Mouse (Mus musculus): ENCODE measurements around the gene Hmgb2. TPM values are rescaled to one million over a fixed set of nuclear protein-coding genes. Genes with fewer than 3 reads are reported as not detected.

Gene Hmgb2
- 328 and 348 TPM in 2 replicates for polyA plus RNA-seq (2011; ENCODE audit: insufficient read depth, insufficient read length, low replicate concordance, missing spikeins)

- peaks cover 3% of the 10 kb centered on the region; the same call in 1 of the 2 replicates for H3K4me1 ChIP-seq (ENCODE audit: control insufficient read depth, insufficient read depth, low read length)
- WGBS = under 1% methylated on average over 63 of the region's 63 CpGs
- TF ChIP-seq CTCF (IDR thresholded peaks at IDR 0.05; ENCODE audit: control insufficient read depth, insufficient read depth, low read length) (no peak), POLR2A (IDR thresholded peaks at IDR 0.05; ENCODE audit: borderline replicate concordance, control insufficient read depth, low read depth, low read length) (peak; percentile 95)
- peak within 1 kb of the TSS; percentile 100 for H3K27ac ChIP-seq (ENCODE audit: control insufficient read depth, insufficient read depth, low read depth, low read length, poor library complexity)
- H3K4me3 ChIP-seq (replicated peaks; ENCODE audit: control insufficient read depth, low read depth, low read length) = peak within 1 kb of the TSS; percentile 85
Measured at GRCm38 (mm10) chr8:57511316-57512118, at the start of gene Hmgb2. Gene Hmgb2, plus strand, starts transcription at chr8:57511907.

GRCm38 (mm10) chr8:57462839-57463238 lies 48.9 kb upstream of the Hmgb2 start:
- TF ChIP-seq POLR2A (IDR thresholded peaks at IDR 0.05; ENCODE audit: borderline replicate concordance, control insufficient read depth, low read depth, low read length) (no peak), CTCF (IDR thresholded peaks at IDR 0.05; ENCODE audit: control insufficient read depth, insufficient read depth, low read length) (no peak)
- H3K4me3 ChIP-seq (replicated peaks; ENCODE audit: control insufficient read depth, low read depth, low read length) = no peak overlapping the region
- H3K27ac ChIP-seq (ENCODE audit: control insufficient read depth, insufficient read depth, low read depth, low read length, poor library complexity) = no peak overlapping the region
- 2% methylated on average over 1 of the region's 1 CpGs for WGBS
- no peaks in the 10 kb centered on the region; the same call in 1 of the 2 replicates for H3K4me1 ChIP-seq (ENCODE audit: control insufficient read depth, insufficient read depth, low read length)

- 66% methylated on average over 3 of the region's 3 CpGs for WGBS
- Histone ChIP-seq H3K27ac (ENCODE audit: control insufficient read depth, insufficient read depth, low read depth, low read length, poor library complexity) (no peak overlapping the region), H3K4me3 (replicated peaks; ENCODE audit: control insufficient read depth, low read depth, low read length) (no peak overlapping the region), H3K4me1 (ENCODE audit: control insufficient read depth, insufficient read depth, low read length) (no peaks in the 10 kb centered on the region; the same call in 1 of the 2 replicates)
- no peak for TF ChIP-seq POLR2A (IDR thresholded peaks at IDR 0.05; ENCODE audit: borderline replicate concordance, control insufficient read depth, low read depth, low read length)
- no peak for TF ChIP-seq CTCF (IDR thresholded peaks at IDR 0.05; ENCODE audit: control insufficient read depth, insufficient read depth, low read length)
Measured at GRCm38 (mm10) chr8:57463757-57464156, 48.0 kb upstream of the Hmgb2 start.

GRCm38 (mm10) chr8:57468624-57469023 lies 43.1 kb upstream of the Hmgb2 start:
- H3K4me3 ChIP-seq (replicated peaks; ENCODE audit: control insufficient read depth, low read depth, low read length) = no peak overlapping the region
- no peak overlapping the region for H3K27ac ChIP-seq (ENCODE audit: control insufficient read depth, insufficient read depth, low read depth, low read length, poor library complexity)
- H3K4me1 ChIP-seq (ENCODE audit: control insufficient read depth, insufficient read depth, low read length) = no peaks in the 10 kb centered on the region; the same call in 1 of the 2 replicates
- TF ChIP-seq CTCF (IDR thresholded peaks at IDR 0.05; ENCODE audit: control insufficient read depth, insufficient read depth, low read length) = no peak
- no peak for TF ChIP-seq POLR2A (IDR thresholded peaks at IDR 0.05; ENCODE audit: borderline replicate concordance, control insufficient read depth, low read depth, low read length)
- WGBS = 17% methylated on average over 5 of the region's 5 CpGs

- Histone ChIP-seq H3K4me3 (replicated peaks; ENCODE audit: control insufficient read depth, low read depth, low read length) (no peak overlapping the region), H3K4me1 (ENCODE audit: control insufficient read depth, insufficient read depth, low read length) (no peaks in the 10 kb centered on the region; the same call in 1 of the 2 replicates), H3K27ac (ENCODE audit: control insufficient read depth, insufficient read depth, low read depth, low read length, poor library complexity) (no peak overlapping the region)
- no peak for TF ChIP-seq CTCF (IDR thresholded peaks at IDR 0.05; ENCODE audit: control insufficient read depth, insufficient read depth, low read length)
- no peak for TF ChIP-seq POLR2A (IDR thresholded peaks at IDR 0.05; ENCODE audit: borderline replicate concordance, control insufficient read depth, low read depth, low read length)
- 88% methylated on average over 5 of the region's 5 CpGs for WGBS
Measured at GRCm38 (mm10) chr8:57470863-57471262, 40.8 kb upstream of the Hmgb2 start.

GRCm38 (mm10) chr8:57473751-57474150 lies 38.0 kb upstream of the Hmgb2 start:
- WGBS = 79% methylated on average over 6 of the region's 6 CpGs
- Histone ChIP-seq H3K4me1 (ENCODE audit: control insufficient read depth, insufficient read depth, low read length) (no peaks in the 10 kb centered on the region; the same call in none of the 2 replicates), H3K4me3 (replicated peaks; ENCODE audit: control insufficient read depth, low read depth, low read length) (no peak overlapping the region), H3K27ac (ENCODE audit: control insufficient read depth, insufficient read depth, low read depth, low read length, poor library complexity) (no peak overlapping the region)
- TF ChIP-seq CTCF (IDR thresholded peaks at IDR 0.05; ENCODE audit: control insufficient read depth, insufficient read depth, low read length) = no peak
- TF ChIP-seq POLR2A (IDR thresholded peaks at IDR 0.05; ENCODE audit: borderline replicate concordance, control insufficient read depth, low read depth, low read length) = no peak

- TF ChIP-seq POLR2A (IDR thresholded peaks at IDR 0.05; ENCODE audit: borderline replicate concordance, control insufficient read depth, low read depth, low read length) (no peak), CTCF (IDR thresholded peaks at IDR 0.05; ENCODE audit: control insufficient read depth, insufficient read depth, low read length) (no peak)
- no peak overlapping the region for H3K27ac ChIP-seq (ENCODE audit: control insufficient read depth, insufficient read depth, low read depth, low read length, poor library complexity)
- no peak overlapping the region for H3K4me3 ChIP-seq (replicated peaks; ENCODE audit: control insufficient read depth, low read depth, low read length)
- peaks cover 2% of the 10 kb centered on the region for H3K4me1 ChIP-seq (ENCODE audit: control insufficient read depth, insufficient read depth, low read length)
- 3% methylated on average over 3 of the region's 3 CpGs for WGBS
Measured at GRCm38 (mm10) chr8:57478406-57478805, 33.3 kb upstream of the Hmgb2 start.

GRCm38 (mm10) chr8:57479700-57480099 lies 32.0 kb upstream of the Hmgb2 start:
- peaks cover 2% of the 10 kb centered on the region for H3K4me1 ChIP-seq (ENCODE audit: control insufficient read depth, insufficient read depth, low read length)
- H3K4me3 ChIP-seq (replicated peaks; ENCODE audit: control insufficient read depth, low read depth, low read length) = no peak overlapping the region
- TF ChIP-seq POLR2A (IDR thresholded peaks at IDR 0.05; ENCODE audit: borderline replicate concordance, control insufficient read depth, low read depth, low read length) (no peak), CTCF (IDR thresholded peaks at IDR 0.05; ENCODE audit: control insufficient read depth, insufficient read depth, low read length) (no peak)
- WGBS = 45% methylated on average over 8 of the region's 8 CpGs
- H3K27ac ChIP-seq (ENCODE audit: control insufficient read depth, insufficient read depth, low read depth, low read length, poor library complexity) = no peak overlapping the region
